Mouse (Mus musculus): ENCODE measurements around the gene Nol9.
A peak's percentile ranks its signal among the peaks of the same experiment; 100 is the strongest.

Gene Nol9

DNA sequence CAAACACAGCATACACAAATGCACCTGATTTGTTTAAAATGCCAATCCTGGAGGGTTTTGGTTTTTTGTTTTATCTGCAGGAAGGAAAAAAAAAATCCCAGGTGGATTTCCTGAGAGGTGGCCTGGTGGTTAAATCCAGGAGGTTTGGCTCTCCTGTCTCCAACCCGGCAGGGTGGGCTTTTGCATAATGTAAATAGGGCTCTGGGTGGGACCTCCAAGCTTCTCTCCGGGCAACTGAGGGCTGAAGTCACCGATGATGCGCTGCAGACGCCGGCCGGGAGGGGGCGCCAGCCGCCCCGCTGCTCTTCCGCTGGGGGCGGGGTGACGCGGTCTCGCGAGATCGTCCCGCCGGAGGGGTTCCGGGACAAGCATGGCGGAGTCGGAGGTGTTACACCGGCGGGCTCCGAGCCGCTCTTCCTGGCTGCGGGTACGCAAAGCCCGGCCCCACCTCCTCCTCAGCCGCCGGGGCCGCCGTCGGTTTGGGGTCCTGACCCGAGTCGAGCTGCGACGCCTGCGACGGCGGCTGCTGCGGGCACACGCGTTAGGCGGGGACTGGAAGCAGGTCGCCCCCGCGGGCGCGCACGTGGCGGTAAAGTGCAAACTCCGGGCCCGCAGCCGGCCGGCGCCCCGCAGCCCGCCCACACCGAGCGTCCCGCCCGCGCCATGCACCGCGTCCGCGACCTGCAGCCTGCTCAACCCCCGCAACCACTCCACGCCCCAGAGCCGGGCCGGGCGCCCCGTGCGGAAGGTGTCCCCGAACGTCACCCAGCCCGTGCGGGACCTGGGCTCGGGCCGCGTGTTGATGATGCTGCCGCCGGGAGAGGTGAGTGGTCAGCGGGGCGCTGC lies at the start of gene Nol9:
Gene Nol9, plus strand, starts transcription at position 337 of the 846 bp plus-strand sequence.
- DNase-seq (ENCODE audit: low spot score) = peak; percentile 78

DNA sequence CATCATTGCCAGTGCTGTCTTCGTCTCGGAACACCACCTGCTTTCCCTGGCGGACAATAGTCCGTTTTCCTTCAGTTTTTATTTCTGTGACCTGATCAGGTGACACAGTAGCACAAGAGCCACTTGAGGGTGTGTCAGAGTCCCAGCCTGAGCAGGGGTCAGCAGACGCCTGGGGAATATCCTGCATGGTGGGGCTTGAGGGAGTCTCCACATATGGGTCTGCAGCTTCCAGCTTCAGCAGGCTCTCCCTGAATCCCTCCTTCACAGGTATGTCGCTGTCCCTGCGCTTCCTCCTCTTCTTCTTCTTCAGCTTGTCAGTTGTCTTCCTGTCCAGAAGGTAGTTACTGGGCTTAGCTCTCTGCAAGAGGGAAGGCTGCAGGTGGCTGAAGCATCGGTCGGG lies 47.0 kb upstream of the Nol9 start:
- no peak for DNase-seq (ENCODE audit: low spot score)

DNA sequence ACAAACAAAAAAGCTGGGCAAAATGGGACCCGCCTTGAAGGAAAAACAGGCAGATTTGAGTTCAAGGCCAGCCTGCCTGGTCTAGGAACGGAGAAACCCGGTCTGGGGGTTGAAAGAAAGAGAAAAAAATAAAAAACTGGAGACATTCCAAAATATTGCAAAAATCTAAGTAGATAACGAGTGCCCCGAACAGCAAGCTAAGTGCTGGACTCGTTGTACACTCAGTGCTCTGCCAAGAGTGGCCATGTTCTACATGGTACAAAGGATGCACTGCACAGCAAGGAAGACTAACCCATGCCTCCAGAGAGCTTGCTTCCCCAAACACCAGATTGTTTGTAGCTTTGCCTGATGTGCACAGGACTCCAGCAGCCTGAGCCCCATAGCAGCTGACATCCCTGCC lies 46.1 kb upstream of the Nol9 start:
- no peak for DNase-seq (ENCODE audit: low spot score)

DNA sequence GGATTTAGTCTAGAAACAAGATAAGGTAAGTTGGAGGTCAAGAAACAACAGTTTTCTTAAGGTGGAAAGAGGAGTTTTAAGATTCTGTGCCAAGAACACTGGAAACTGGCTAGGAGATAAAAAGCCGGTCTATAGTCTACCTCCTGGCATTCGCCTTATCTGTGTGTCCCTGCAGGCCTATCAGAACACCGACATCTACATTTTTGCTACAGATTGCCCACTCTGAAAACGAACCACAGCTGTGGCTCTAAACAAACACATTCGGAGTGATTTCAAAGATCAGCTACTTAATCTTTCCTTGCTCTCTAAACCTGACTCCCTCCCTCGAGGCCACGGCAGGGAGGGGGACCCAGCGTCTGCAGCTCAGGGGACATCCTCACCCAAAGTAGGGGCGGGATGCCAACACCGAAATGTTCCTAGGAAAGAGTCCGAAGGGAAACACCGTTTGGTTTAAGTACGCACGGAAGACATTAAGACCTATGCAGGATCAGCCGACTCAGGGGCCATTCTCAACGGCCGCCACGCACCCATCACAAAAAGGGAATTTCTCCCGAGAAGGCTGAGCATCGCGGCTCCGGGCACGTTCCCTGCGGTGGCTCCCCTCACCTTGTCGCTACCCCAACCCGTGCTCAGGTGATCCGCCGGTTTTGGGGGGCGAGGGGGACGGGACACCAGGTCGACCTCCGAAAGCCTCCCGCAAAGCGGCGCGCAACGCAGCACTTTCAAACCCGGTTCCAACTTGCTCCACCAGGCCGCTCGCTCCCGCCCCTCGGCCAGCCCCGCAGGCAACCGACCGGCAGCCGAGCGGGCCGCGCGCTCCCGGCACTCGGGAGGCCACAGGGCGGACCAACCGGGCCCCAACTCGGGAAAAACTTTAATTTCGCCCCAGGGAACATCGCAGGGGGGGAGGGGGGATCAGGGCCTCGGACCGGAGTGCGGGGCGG lies 44.6 kb upstream of the Nol9 start:
- no peak for DNase-seq (ENCODE audit: low spot score)

DNA sequence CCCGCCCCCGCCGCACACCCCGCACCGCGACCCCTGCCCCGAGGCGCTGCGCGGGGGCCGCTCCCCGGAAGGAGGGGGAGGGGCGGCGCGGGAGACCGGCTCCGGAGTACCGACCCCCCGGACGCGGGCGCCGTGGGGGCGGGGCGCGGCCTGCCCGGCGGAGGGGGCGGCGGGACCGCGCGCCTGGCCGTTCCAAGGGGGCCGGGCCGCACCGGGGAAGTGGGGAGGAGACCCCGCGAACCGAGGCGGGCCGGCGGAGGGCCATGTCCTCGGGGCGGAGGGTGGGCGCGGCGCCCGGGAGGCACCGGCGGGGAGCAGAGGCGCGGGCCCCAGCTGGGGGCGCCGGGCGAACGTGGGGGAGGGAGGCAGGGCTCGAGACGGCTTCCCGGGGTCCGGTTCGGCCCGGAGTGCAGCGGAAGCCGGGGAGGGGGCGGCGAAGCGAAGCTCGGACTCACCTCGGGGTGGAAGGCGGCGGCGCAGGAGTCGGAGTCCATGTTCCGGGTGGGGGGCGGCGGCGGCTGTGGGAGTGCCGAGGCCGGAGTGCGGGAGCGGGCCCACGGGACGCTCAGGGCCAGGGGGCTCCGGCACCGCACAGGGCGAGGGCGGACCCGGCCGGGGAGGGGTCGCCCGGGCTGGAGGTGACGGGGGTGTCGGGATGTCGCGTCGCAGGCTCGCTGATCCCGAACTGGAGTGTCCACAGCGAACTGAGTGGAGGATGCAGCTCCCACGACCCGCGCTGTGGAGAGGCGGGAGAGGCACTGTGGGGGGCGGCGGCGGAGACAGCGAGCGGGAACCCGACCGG lies 43.5 kb upstream of the Nol9 start:
- DNase-seq (ENCODE audit: low spot score) = no peak

DNA sequence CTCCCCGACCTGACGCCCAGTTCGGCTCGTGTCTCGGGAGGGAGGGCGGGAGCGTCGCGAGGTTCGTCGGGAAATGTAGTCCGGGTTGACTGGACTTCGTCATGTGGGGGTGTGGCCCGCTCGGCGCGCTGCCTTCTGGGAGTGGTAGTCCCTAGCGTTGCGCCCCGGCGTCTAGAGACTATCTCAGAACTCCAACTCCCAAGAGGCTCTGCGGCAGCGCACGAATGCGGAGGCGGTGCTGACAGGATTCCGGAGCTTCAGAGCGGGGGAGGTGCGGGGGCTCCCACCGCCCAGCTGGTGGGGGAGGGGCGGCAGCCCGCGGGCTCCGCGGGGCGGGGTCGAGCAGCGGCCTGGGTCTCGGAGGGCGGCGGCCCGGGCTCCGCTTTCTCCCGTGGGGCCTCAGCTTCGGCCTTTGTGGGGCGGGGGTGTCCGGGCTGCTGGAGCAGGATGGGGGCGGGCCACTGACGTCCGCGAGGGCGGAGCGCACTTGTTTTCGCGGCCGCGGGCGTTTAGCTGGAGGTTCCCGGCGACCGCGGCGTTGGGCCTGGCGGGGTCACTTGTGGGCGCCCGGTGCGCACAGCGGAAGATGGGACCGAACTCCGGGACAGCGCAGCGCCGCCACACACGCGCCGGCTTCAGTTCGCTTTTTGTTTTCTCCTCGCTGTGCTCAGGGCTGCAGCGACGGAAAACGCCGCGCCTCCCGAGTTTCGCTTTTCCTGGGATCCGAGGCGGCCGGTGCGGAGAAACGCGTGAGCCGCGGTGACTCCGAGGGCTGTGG lies 42.8 kb upstream of the Nol9 start, which contains the start of gene Phf13:
Gene Phf13, minus strand, starts transcription at position 86 of the 778 bp plus-strand sequence.
- peak; percentile 97 for DNase-seq (ENCODE audit: low spot score)

DNA sequence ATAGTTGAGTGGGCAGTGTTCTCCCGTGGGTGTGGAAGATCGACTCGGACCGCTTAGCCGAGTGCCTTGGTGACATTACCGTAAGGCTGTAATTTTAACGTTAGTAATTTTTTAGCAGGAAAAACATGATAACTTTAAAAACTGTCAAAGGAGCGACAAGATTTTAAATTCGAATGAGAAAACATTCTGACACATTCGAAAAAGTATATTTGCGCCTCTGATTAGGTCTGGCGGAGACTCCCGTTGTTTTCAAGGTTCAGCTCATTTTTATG lies 42.2 kb upstream of the Nol9 start:
- no peak for DNase-seq (ENCODE audit: low spot score)

DNA sequence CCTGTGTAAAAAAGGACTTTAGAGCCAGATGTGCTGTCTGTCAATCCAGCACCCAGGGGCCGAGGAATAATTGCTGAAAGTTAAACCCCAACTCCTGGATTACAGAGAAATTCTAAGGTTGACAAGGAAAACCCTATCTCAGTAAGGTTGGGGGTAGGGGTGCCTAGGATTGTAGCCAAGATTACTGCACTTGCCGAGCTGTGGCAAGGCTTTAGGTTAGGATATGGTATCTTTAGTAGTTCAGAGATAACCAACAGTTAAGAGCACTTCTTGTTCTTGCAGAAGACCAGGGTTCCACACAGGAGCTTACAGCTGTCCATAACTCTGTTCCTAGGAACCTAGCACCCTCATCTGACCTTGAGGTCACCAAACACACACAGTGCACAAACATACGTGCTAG lies 41.4 kb upstream of the Nol9 start:
- no peak for DNase-seq (ENCODE audit: low spot score)

DNA sequence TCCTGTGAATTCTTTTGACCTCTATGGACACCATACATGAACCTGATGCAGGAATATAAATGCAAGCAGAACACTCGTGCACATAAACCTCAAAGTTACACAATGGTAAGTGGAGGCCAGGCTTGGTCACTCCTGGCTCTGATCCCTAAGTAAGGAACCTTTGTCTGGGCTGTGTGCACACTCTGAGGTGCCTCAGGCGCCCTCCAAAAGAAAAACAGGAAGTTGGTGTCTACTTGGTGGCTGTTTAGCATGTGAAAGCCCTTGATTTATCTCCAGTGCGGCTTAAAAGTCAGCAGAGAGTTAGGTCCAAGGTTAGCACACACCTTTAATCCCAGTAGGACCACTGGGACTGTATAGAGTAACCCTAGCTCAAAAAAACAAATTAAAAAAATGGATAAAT lies 39.6 kb upstream of the Nol9 start:
- DNase-seq (ENCODE audit: low spot score) = no peak

DNA sequence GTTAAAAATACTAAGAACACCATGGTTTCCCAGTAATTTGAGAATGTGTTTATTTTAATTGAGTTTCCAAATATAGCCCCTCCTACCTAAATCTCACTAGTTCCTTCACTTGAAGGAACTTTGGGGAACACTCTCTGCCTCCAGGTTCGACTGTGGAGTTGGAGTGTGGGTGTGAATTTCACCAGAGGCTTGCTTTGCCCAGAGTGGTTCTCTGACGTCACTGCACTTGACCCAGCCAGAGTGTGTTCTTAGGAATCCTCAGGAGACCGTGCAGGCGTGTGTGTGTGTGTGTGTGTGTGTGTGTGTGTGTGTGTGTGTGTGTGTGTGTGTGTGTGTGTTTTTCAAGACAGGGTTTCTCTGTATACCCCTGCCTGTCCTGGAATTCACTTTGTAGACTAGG lies 38.2 kb upstream of the Nol9 start:
- DNase-seq (ENCODE audit: low spot score) = no peak

DNA sequence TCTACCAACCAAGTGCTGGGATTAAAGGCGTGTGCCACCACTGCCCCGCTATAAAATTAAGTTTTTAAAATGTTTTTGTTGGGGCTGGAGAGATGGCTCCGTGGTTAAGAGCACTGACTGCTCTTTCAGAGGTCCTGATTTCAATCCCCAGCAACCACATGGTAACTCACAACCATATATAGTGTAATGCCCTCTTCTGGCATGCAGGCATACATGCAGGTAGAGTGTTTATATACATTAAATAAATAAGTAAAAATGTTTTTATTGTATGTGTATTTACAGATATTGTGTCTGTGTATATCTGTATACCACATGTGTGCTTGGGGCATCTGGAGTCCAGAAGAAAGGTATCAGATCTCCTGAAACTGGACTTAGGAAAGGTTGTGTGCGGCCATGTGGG lies 37.8 kb upstream of the Nol9 start:
- no peak for DNase-seq (ENCODE audit: low spot score)

DNA sequence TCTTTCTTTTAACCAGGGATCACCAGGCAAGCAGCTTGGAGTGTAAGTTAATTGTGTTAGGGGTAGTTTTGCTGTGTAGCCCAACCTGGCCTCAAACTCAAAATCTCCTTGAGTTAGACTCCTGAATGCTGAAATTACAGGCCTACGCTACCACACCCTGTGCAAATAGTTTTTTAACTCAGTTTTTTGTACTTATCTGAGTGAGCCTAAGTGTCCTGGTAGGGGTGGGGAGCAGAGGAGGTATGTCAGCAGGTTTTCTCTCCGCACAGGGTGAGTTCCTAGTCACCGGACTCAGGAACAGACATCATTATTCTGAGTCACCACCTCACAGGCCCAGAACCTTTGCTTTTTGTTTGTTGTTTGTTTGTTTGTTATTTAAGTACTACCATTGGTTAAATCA lies 37.1 kb upstream of the Nol9 start:
- DNase-seq (ENCODE audit: low spot score) = no peak

DNA sequence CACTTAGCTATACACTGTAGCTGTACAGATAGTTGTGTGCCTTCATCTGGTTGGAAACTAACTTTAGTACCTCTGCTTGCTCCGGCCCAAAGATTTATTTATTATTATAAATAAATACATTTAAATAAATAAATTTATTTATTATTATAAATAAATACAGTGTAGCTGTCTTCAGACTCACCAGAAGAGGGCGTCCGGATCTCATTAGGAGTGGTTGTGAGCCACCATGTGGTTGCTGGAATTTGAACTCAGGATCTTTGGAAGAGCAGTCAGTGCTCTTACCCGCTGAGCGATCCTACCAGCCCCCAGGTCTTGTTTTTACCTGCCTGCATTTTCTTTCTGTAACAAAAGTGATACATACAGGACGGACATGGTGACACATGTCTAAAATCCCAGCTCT lies 33.0 kb upstream of the Nol9 start:
- DNase-seq (ENCODE audit: low spot score) = no peak

DNA sequence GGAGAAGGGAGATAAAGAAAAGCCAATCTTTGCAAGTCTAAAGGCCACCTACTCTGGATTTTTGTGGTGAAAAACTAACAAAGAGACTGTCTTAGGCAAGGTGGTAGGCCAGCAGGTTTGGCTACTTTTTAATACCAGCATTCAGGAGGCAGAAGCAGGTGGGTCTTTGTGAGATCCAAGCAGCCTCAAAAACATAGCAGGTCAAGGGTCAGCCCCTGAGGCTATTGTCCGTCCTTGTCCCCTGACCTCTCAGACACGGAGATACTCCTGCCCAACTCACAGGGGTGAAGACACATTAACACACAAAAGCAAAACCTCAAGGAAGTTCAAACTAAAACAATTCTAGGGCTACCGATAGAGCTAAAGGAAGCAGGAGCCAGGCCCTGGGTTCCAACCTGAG lies 32.3 kb upstream of the Nol9 start:
- no peak for DNase-seq (ENCODE audit: low spot score)

DNA sequence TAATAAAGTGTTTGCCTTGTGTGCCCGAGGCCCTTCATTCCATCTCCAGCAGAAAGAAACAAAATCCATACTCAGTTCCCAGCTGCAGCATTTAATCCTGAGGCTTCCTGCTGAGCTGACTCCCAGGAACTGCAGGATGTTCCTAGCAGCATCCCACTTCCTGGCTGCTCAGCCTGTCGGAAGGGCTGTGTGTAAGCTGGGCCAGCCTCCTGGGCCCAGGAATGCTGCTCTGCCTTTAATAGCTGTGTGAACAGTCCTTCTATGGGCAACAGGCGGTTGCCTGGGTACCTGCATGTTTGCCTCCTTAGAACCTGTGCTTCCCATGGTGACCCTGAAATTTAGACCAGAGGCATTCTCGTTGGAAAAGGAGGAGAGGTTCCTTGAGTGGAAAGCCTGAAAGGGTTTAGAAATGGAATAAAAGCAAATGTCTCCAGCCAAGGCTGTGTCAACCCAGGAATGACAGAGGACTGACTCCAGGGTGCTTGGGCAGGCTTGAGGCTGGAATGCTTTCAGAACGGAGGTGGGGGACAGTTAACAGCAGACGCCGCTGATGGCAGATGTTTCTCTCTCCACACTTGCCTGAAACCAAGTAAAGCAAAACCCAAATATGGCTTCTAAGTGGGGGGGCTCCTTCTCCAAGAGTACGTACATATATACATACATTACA lies 31.5 kb upstream of the Nol9 start:
- DNase-seq (ENCODE audit: low spot score) = no peak

DNA sequence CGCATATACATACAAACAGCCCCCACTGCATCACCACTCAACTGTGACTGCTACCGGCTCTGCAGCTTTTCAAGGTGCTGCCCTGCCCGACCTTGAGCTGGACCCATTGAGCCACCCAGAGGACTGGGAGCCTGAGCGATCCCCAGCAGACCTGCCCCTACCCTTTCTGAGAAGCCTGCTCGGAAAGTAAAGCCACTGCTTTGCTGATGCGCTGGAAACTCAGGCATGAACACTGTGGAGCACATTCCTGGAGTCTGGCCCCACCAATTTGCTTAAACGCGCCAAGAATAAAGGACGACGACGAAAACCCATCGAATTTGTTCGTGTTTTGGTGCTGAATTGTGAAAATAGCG lies 31.0 kb upstream of the Nol9 start:
- no peak for DNase-seq (ENCODE audit: low spot score)

DNA sequence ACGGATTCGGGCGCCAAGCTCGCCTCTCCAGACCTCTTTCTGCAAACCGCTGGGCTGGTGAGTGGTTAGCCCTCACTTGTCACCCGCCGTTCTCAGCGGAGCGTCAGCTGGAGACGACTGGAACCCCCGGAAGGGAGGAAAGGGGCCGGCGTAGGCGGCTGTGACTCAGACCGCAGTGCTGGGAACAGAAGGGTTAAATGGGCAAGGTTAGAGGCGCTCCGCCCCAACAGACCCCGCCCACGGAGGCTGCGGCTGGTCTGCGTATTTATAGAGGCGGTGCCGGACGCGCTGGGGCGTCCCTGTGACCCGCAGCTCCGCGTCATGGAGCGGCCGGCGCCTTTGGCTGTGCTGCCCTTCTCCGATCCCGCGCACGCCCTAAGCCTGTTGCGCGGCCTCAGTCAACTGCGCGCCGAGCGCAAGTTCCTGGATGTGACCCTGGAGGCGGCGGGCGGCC lies 30.5 kb upstream of the Nol9 start, which contains the start of gene Klhl21:
Gene Klhl21, plus strand, starts transcription at position 182 of the 454 bp plus-strand sequence.
- DNase-seq (ENCODE audit: low spot score) = peak; percentile 90

DNA sequence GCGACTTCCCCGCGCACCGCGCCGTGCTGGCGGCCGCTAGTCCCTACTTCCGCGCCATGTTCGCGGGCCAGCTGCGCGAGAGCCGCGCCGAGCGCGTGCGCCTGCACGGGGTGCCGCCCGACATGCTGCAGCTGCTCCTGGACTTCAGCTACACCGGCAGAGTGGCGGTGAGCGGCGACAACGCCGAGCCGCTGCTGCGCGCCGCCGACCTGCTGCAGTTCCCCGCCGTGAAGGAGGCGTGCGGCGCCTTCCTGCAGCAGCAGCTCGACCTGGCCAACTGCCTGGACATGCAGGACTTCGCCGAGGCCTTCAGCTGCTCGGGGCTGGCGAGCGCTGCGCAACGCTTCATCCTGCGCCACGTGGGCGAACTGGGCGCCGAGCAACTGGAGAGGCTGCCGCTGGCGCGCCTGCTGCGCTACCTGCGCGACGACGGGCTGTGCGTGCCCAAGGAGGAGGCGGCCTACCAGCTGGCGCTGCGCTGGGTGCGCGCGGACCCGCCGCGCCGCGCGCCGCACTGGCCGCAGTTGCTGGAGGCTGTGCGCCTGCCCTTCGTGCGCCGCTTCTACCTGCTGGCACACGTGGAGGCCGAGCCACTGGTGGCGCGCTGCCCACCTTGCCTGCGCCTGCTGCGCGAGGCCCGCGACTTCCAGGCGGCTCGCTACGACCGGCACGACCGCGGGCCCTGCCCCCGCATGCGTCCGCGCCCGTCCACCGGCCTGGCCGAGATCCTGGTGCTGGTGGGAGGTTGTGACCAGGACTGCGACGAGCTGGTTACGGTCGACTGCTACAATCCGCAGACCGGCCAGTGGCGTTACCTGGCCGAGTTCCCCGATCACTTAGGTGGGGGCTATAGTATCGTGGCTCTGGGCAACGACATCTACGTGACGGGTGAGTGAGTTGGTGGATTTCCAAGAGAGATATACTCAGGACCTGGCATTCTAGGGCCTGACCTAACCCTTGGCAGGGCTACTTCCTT lies 29.8 kb upstream of the Nol9 start:
- DNase-seq (ENCODE audit: low spot score) = no peak

DNA sequence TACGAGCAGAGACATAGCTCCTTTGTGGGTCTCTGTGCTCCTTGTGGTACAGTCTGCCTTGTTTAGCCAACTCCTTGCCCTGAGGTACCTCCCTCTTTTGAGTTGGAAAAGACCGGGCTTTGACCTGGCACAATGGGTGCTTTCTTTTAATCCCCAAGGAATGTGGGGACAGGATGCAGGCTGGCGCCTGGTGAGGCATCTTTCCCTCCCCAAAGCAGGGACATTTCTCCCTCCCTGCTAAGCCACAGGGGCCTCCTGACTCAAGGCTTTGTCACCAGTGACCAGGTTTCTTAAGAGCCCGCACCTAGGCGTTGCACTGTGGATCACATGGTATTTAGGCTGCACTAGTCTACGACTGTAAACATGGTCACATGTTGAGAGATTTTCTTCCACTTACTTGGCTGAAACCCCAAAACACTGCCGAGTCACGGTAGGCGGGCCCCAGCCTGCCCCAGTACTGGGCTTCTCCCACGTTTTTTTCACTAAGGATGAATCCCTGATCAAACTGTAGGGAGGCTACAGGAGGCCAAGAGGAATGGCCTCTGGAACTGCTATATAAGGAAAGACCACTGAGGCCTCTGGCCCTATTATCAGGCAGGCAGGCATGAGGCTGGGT lies 28.9 kb upstream of the Nol9 start:
- no peak for DNase-seq (ENCODE audit: low spot score)
